Mouse (Mus musculus): Measurements from ENCODE around the gene Galnt17. TPM values are rescaled to one million over a fixed set of nuclear protein-coding genes. Genes with fewer than 3 reads are reported as not detected.

Galnt17 gene
- total RNA-seq, 2 experiments from 2014 or later, result 4.0 to 4.2 TPM

- no peak for DNase-seq
Observed at GRCm38 (mm10) chr5:131019346-131019965, 288.8 kb downstream of the Galnt17 start.

- no peak for DNase-seq
Observed at GRCm38 (mm10) chr5:131016066-131016465, 292.2 kb downstream of the Galnt17 start.

- no peak for DNase-seq
Observed at GRCm38 (mm10) chr5:131015341-131015740, 293.0 kb downstream of the Galnt17 start.

- DNase-seq, result no peak
Observed at GRCm38 (mm10) chr5:131013816-131014215, 294.5 kb downstream of the Galnt17 start.

GRCm38 (mm10) chr5:131013101-131013500, 295.2 kb downstream of the Galnt17 start:
- no peak for DNase-seq

- DNase-seq, result peak; percentile 42 to 49
Observed at GRCm38 (mm10) chr5:131009510-131009909, 298.8 kb downstream of the Galnt17 start.

- no peak for DNase-seq
Observed at GRCm38 (mm10) chr5:131008507-131008906, 299.8 kb downstream of the Galnt17 start.

GRCm38 (mm10) chr5:131007871-131008505, 300.3 kb downstream of the Galnt17 start:
- DNase-seq, result peak; percentile 34 to 58

GRCm38 (mm10) chr5:131007198-131007597, 301.1 kb downstream of the Galnt17 start:
- no peak for DNase-seq

- no peak for DNase-seq
Observed at GRCm38 (mm10) chr5:131006524-131006923, 301.8 kb downstream of the Galnt17 start.

GRCm38 (mm10) chr5:131000572-131000971, 307.7 kb downstream of the Galnt17 start:
- no peak for DNase-seq

- DNase-seq, result no peak
Observed at GRCm38 (mm10) chr5:130979321-130979720, 329.0 kb downstream of the Galnt17 start.

- no peak for DNase-seq
Observed at GRCm38 (mm10) chr5:130978871-130979270, 329.4 kb downstream of the Galnt17 start.

- DNase-seq, result no peak
Observed at GRCm38 (mm10) chr5:130977999-130978398, 330.3 kb downstream of the Galnt17 start.

- no peak for DNase-seq
Observed at GRCm38 (mm10) chr5:130952361-130952760, 355.9 kb downstream of the Galnt17 start.

GRCm38 (mm10) chr5:130950894-130951400, 357.4 kb downstream of the Galnt17 start:
- no peak for DNase-seq

- DNase-seq, result peak; percentile 27 to 41
Observed at GRCm38 (mm10) chr5:130950421-130950820, 357.9 kb downstream of the Galnt17 start.

GRCm38 (mm10) chr5:130949710-130950109, 358.6 kb downstream of the Galnt17 start:
- DNase-seq, result peak in 1 of 2 experiments; percentile 5

GRCm38 (mm10) chr5:130938911-130939608, 369.2 kb downstream of the Galnt17 start:
- DNase-seq, result peak in 1 of 2 experiments; percentile 4

- DNase-seq, result peak; percentile 7 to 35
Observed at GRCm38 (mm10) chr5:130938274-130938741, 370.0 kb downstream of the Galnt17 start.

GRCm38 (mm10) chr5:130930999-130931398, 377.3 kb downstream of the Galnt17 start:
- no peak for DNase-seq

- DNase-seq, result no peak
Observed at GRCm38 (mm10) chr5:130927794-130928149, 380.5 kb downstream of the Galnt17 start.
